Mouse (Mus musculus) kidney, adult 2 months (tissue): ENCODE results near the gene Tmem101.

Experiments used
- CTCF ChIP-seq: fragments of 200-500 bp; conservative IDR thresholded peaks from 2 replicates; pipeline ENCODE4 v1.5.1; 2011; ENCODE audit warnings: low read depth, mild to moderate bottlenecking, control low read depth, low read length, moderate library complexity, mixed read lengths; ENCODE audit not compliant: insufficient read depth, insufficient read length
- POLR2A ChIP-seq: fragments of 200-500 bp; IDR thresholded peaks from one replicate; pipeline ENCODE4 v1.6.1; 2011; ENCODE audit warnings: low read depth, low read length, control low read depth

- TF ChIP-seq CTCF (no peak), POLR2A (no peak)
Measured at GRCm38 (mm10) chr11:102142355-102142754, 13.8 kb downstream of the Tmem101 start.
